Mouse (Mus musculus): ENCODE data around the gene Ripply2. TPM values are rescaled to one million over a fixed set of nuclear protein-coding genes. Genes with fewer than 3 reads are reported as not detected.

Gene Ripply2
- polyA plus RNA-seq, 1 experiment from 2014 or later: 0.90 TPM

DNA sequence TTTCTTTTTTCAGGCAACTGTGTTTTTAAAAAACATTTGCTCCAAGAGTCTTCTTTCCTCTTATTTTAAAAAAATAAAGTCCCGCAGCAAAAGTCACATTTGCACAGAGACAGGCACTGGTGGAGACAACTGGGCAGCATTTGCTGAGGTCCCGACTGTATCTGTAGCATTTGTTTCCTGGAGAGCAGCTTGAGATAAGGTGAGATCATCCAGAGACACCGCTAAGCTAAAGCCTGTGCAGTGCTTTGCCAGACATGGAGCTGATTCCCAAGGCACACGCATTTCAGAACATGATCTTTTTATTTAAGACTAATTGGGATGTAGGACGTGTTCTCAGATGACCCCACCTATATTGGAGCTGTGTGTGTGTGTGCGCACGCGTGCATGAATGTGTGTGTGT, 23.6 kb upstream of the Ripply2 start:
- Histone ChIP-seq H3K9me3 (no peaks in the 10 kb centered on the region), H3K27me3 (replicated peaks) (no peaks in the 10 kb centered on the region), H3K36me3 (no peaks in the 10 kb centered on the region), H3K4me1 (peaks cover 12% of the 10 kb centered on the region), H3K4me2 (peak overlapping the region; percentile 18; the same call in 1 of the 2 replicates), H3K4me3 (no peak overlapping the region), H3K27ac (replicated peaks) (no peak overlapping the region), H3K9ac (no peak overlapping the region)
- 42% methylated on average over 8 of the region's 8 CpGs for whole genome bisulfite sequencing
- no peak for ATAC-seq (ENCODE audit: extremely low read depth, insufficient number of reproducible peaks, low FRiP score, low TSS enrichment)

DNA sequence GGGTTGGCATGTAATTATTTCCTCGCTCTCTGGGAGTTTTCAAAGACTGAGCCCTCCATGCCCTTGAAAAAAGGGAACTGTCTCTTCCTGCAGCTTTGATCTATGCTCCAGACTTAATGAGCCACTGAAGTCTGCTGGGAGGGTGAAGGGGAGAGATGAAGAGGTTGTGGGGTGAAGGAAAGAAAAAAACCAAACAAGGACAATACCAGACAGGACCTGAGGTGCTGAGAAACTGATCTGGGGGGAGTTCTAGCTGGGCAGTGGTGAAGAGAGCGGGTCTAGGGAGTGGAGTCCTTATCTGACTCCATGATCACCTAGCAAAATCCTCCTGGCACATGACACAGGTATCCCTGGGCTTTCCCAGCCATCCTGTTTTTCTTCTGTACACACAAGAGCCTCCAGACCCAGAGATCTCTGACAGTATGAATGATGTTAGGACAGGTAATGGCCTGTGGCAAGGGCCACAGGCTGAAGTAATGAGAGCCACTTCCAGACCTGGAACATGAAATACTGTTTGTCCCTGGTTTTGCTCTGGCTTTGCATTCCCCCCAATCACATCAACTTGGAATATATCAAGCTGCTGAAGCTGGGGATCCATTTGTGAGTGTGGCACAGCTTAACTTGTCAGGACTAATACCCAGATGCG, 18.2 kb upstream of the Ripply2 start:
- no peak for ATAC-seq (ENCODE audit: extremely low read depth, insufficient number of reproducible peaks, low FRiP score, low TSS enrichment)
- 65% methylated on average over 3 of the region's 3 CpGs for WGBS
- no peak overlapping the region for H3K4me3 ChIP-seq

DNA sequence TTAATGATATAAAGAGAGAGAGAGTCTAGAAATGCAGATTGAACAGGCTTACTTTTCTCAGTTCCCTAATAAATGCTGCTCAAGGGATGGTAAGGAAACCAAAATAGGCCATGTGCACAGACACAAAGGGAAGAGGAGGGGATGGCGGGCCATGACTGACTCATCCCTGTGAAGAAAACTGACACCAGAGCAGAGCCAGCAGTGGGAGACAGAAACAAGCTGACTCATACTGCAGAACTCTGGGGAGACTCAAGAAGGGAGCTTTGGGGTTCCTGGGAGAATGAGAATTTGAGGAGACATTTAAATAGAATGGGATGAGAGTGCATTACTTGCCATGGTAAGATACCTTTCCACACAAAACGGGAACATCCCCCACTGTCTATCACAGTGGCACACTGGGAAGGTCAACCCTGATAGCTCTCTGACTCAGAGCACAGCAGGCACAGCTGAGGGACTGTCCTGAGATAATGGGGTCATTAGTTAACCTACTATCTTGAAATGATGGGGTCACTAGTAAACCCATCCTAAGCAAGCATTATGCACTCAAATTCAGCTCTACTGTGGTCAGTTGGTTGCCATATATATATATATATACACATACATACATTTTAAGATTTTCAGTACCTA, 15.3 kb upstream of the Ripply2 start:
- Histone ChIP-seq H3K27ac (replicated peaks) (no peak overlapping the region), H3K27me3 (replicated peaks) (no peaks in the 10 kb centered on the region), H3K9ac (no peak overlapping the region), H3K4me2 (no peak overlapping the region), H3K9me3 (no peaks in the 10 kb centered on the region), H3K4me3 (no peak overlapping the region), H3K36me3 (no peaks in the 10 kb centered on the region), H3K4me1 (peaks cover 8% of the 10 kb centered on the region)
- ATAC-seq (ENCODE audit: extremely low read depth, insufficient number of reproducible peaks, low FRiP score, low TSS enrichment): no peak
- WGBS: 50% methylated on average over 2 of the region's 2 CpGs

More for the DNA sequence above, 18.2 kb upstream of the Ripply2 start:
- peaks cover under 1% of the 10 kb centered on the region for H3K4me1 ChIP-seq
- H3K36me3 ChIP-seq: no peaks in the 10 kb centered on the region
- no peaks in the 10 kb centered on the region for H3K9me3 ChIP-seq
- H3K9ac ChIP-seq: no peak overlapping the region
- no peaks in the 10 kb centered on the region for H3K27me3 ChIP-seq (replicated peaks)
- H3K27ac ChIP-seq (replicated peaks): no peak overlapping the region
- H3K4me2 ChIP-seq: no peak overlapping the region

DNA sequence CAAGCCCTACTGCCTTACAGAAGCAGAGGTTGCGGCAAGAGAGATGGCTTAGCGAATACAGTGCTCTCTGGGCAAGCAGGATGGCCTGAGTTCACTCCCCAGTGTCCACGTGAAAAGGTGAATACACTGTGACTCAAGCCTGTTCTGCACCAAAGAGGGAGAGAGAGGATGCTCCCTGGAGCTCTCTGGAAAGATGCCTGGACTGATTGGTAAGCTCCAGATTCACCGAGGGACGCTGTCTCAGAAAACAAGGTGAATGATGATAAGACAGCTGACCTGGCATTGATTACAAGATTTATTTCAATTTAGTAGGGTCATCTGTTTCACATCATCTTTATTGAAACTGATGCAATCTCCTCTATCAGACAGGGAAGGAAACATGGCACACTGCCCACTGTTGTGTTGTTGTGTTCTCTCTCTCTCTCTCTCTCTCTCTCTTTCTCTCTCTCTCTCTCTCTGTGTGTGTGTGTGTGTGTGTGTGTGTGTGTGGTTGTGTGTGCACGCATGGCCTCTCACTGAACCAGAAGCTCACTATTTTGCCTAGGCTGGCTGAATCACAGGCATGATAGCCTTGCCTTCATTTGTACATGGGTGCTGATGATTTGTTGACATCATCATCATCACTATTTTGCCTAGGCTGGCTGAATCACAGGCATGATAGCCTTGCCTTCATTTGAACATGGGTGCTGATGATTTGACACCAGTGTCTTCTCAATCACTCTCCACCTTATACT, 10.5 kb upstream of the Ripply2 start:
- Histone ChIP-seq H3K9me3 (no peaks in the 10 kb centered on the region), H3K27me3 (replicated peaks) (no peaks in the 10 kb centered on the region), H3K27ac (replicated peaks) (peak overlapping the region; percentile 90), H3K4me2 (peak overlapping the region; percentile 41; the same call in 1 of the 2 replicates), H3K36me3 (no peaks in the 10 kb centered on the region), H3K4me1 (peaks cover 24% of the 10 kb centered on the region), H3K9ac (no peak overlapping the region), H3K4me3 (no peak overlapping the region)
- whole genome bisulfite sequencing: 51% methylated on average over 6 of the region's 6 CpGs
- ATAC-seq (ENCODE audit: extremely low read depth, insufficient number of reproducible peaks, low FRiP score, low TSS enrichment): no peak; the same call in 1 of the 2 replicates

DNA sequence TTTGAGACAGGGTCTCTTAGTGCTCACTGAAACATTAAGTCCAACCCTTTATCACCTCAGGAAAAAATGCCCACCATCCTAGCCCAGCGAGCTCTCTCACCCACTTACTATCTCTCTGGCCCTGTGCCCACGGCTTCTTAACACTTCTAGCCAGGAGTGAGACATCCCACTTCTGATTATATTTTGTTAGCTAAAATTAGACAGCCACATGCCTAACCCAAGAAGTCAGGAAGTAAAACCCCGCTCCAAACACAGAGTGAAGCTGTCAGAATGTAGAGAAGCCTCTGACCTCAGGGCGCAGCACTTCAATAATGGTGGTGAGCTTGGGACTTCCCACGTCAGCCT, 9.9 kb upstream of the Ripply2 start:
- peak overlapping the region; percentile 41 for H3K4me2 ChIP-seq
- H3K4me1 ChIP-seq: peaks cover 24% of the 10 kb centered on the region
- H3K9me3 ChIP-seq: no peaks in the 10 kb centered on the region
- H3K4me3 ChIP-seq: no peak overlapping the region
- peak overlapping the region; percentile 56; the same call in 1 of the 2 replicates for H3K9ac ChIP-seq
- H3K27me3 ChIP-seq (replicated peaks): no peaks in the 10 kb centered on the region
- peak overlapping the region; percentile 90 for H3K27ac ChIP-seq (replicated peaks)
- peak; percentile 64; the same call in 1 of the 2 replicates for ATAC-seq (ENCODE audit: extremely low read depth, insufficient number of reproducible peaks, low FRiP score, low TSS enrichment)
- 12% methylated on average over 5 of the region's 5 CpGs for WGBS
- H3K36me3 ChIP-seq: no peaks in the 10 kb centered on the region

DNA sequence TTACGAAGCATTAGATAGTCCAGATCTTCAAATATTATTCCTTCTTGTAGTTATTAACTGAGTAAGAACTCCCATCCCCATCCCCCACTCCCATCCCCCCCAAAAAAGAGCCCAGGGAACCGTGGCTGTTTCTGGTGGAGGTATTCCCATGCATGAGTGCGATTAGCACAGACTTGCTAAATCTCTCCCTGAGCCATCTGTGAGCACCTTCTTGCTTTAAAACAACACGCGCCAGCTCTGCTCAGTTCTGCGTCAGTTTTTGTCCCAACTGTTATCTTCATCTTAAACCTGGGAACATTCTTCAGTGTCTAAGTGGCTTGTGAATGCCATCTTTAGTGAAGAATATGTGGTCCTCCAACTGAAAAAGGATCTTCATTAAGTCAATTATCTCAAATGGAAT, 6.8 kb upstream of the Ripply2 start:
- Histone ChIP-seq H3K36me3 (no peaks in the 10 kb centered on the region), H3K9me3 (no peaks in the 10 kb centered on the region), H3K4me1 (peaks cover 24% of the 10 kb centered on the region), H3K4me2 (no peak overlapping the region), H3K27me3 (replicated peaks) (peaks cover 19% of the 10 kb centered on the region), H3K27ac (replicated peaks) (no peak overlapping the region), H3K4me3 (no peak overlapping the region), H3K9ac (no peak overlapping the region)
- WGBS: 67% methylated on average over 6 of the region's 6 CpGs
- no peak for ATAC-seq (ENCODE audit: extremely low read depth, insufficient number of reproducible peaks, low FRiP score, low TSS enrichment)

DNA sequence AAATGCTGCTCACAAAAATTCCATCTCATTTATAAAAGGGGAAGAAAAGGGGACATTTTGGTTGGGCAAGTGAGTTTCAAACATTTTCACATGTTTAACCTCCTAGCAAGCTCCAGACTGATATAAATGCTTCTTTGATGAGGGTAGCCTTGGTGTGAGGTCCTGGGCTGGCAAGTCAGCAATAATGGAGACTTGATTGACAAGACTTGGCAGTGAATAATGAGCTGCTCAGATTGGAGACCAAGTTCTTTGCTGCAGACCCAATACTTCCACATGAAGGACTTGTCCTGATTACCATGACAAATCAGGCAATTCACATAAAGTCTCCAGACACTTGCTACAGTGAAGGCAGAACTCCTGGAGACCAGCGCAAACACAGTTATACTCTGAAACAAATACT, 6.4 kb upstream of the Ripply2 start:
- Histone ChIP-seq H3K4me3 (no peak overlapping the region), H3K36me3 (no peaks in the 10 kb centered on the region), H3K27ac (replicated peaks) (no peak overlapping the region), H3K9ac (no peak overlapping the region), H3K4me2 (no peak overlapping the region), H3K27me3 (replicated peaks) (peaks cover 21% of the 10 kb centered on the region), H3K4me1 (peaks cover 24% of the 10 kb centered on the region), H3K9me3 (no peaks in the 10 kb centered on the region)
- ATAC-seq (ENCODE audit: extremely low read depth, insufficient number of reproducible peaks, low FRiP score, low TSS enrichment): no peak
- WGBS: 90% methylated on average over 1 of the region's 1 CpGs

DNA sequence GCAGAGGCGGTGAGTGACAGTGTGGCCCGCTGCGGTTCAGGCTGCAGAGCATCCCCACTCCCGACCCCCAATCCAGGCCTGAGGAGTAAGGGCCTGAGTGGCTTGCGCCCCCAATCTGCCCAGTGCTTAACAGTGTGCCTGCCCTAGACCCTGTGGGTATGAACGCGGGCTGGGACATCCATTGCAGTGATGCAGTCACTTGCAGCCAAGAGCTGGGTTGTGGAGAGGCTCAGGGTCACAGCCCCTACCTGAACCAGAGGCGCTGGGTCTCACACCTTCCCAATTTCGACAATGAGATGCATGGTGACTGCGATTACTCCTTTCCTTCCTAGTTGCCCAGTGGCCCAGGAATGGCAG, 579 bp downstream of the Ripply2 start:
- Histone ChIP-seq H3K27ac (replicated peaks) (no peak overlapping the region), H3K27me3 (replicated peaks) (peaks cover 68% of the 10 kb centered on the region), H3K4me3 (peak overlapping the region; percentile 63), H3K4me2 (peak overlapping the region; percentile 91), H3K36me3 (no peaks in the 10 kb centered on the region), H3K9me3 (no peaks in the 10 kb centered on the region), H3K9ac (peak overlapping the region; percentile 78), H3K4me1 (peaks cover 5% of the 10 kb centered on the region)
- ATAC-seq (ENCODE audit: extremely low read depth, insufficient number of reproducible peaks, low FRiP score, low TSS enrichment): no peak
- 6% methylated on average over 10 of the region's 10 CpGs for WGBS

DNA sequence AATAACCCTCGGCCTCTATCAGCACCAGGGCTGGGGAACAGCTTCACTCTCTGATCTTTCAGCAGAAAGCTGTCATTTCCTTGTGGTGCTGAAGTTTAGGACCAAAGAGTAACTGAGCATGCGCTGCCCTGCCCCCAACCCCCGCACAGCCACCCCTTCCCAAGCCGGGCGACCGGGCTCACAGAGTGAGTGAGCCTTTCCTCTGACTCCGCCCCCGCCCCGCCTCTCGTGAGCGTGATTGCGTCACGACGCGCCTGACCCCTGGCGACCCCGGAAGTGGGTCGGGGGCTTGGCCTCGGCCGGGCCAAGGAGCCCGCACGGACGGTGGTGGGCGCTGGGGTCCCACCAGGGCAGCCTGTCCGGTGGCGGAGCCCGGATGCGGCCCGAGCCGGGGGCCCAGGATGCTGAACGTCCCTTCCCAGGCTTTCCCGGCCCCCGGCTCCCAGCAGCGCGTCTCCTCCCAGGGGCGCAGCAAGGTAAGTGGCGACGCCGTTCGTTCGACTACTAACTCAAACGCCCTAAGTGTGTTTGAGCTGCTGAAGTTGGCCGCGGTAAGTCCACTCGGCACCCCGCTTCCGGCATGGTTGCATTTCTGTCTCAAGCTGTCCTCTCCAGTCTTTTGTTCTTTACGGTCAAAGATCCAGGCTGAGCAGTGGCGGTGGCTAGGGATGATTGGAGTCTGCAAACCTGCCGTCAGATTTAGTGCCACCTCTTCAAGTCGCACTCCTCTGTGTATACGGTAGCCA, 6.6 kb downstream of the Ripply2 start, which contains the start of gene Cyb5r4:
TSS of gene Cyb5r4 (plus strand) at position 237 of the 746 bp plus-strand sequence.
- Histone ChIP-seq H3K4me1 (peaks cover 18% of the 10 kb centered on the region), H3K36me3 (no peaks in the 10 kb centered on the region), H3K27me3 (replicated peaks) (peaks cover 16% of the 10 kb centered on the region), H3K27ac (replicated peaks) (peak within 1 kb of the TSS; percentile 85), H3K4me3 (peak within 1 kb of the TSS; percentile 90), H3K4me2 (peak within 1 kb of the TSS; percentile 72), H3K9me3 (no peaks in the 10 kb centered on the region), H3K9ac (peak within 1 kb of the TSS; percentile 93)
- ATAC-seq (ENCODE audit: extremely low read depth, insufficient number of reproducible peaks, low FRiP score, low TSS enrichment): peak; percentile 99
- under 1% methylated on average over 52 of the region's 52 CpGs for WGBS

DNA sequence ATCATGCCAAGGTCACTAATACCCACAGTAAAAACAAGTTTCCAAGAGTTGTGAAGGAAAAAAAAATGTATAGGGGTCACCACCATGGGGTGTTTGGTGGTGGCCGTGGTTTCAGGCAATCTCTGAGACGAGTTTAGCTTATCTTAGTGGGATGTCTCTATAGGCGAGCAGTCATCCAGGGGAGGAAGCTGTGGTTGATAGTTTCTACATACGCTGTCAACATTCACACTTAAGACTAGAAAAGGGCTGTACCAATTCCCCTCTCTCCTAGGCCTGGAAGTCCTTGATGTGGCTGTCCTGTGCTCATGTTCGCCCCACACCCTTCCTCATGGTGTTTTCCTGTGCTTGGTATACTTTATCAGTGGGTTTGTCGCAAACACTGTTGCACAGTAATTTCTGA, 10.4 kb downstream of the Ripply2 start:
- WGBS: 49% methylated on average over 6 of the region's 6 CpGs
- Histone ChIP-seq H3K27me3 (replicated peaks) (no peaks in the 10 kb centered on the region), H3K4me3 (no peak overlapping the region), H3K9me3 (no peaks in the 10 kb centered on the region), H3K27ac (replicated peaks) (no peak overlapping the region), H3K4me2 (no peak overlapping the region), H3K9ac (no peak overlapping the region), H3K36me3 (peaks cover 4% of the 10 kb centered on the region; the same call in 1 of the 2 replicates), H3K4me1 (peaks cover 18% of the 10 kb centered on the region)
- no peak for ATAC-seq (ENCODE audit: extremely low read depth, insufficient number of reproducible peaks, low FRiP score, low TSS enrichment)

DNA sequence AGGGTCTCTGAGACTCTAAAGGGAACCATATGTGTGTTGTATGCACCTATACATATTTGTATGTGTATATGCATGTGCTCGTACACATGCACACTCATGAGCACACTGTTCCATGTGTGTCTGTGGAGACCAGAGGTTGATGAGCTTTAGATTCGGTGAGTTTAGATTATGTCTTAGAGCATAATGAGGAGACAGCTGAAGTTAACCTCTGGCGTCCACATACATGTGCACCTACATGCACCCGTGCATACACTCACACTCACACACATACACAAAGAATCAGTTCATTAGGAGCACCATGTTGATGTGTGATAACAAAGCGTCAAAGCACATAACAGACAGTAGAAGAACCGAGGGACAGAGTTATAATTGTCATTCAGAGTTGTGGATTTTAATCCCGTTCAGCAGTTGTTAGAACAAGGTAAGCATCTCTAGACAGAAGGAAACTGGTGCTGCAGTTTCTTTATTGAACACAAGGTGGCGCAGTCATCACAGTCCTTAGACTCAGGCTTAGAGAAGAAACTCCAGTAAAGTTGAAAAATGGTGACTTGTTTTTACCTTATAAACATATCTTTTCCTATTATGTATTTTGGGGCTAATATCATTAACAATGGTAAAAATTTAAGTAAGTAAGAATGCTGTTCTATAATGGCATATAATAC, 12.2 kb downstream of the Ripply2 start:
- peaks cover 15% of the 10 kb centered on the region for H3K4me1 ChIP-seq
- WGBS: 42% methylated on average over 8 of the region's 8 CpGs
- peaks cover 9% of the 10 kb centered on the region for H3K36me3 ChIP-seq
- no peaks in the 10 kb centered on the region for H3K9me3 ChIP-seq
- H3K27ac ChIP-seq (replicated peaks): no peak overlapping the region
- no peak overlapping the region for H3K4me2 ChIP-seq
- H3K27me3 ChIP-seq (replicated peaks): no peaks in the 10 kb centered on the region
- H3K9ac ChIP-seq: no peak overlapping the region
- ATAC-seq (ENCODE audit: extremely low read depth, insufficient number of reproducible peaks, low FRiP score, low TSS enrichment): no peak
- H3K4me3 ChIP-seq: no peak overlapping the region

Data from heart, embryonic 13.5 days (tissue).